Mouse (Mus musculus) frontal cortex, postnatal 36 days (tissue): ENCODE measurements around the gene Cox15.
A peak's percentile ranks its signal among the peaks of the same experiment; 100 is the strongest.

ENCODE experiments used
- DNase-seq, 2 experiments: peaks; one replicate each; pipeline ENCODE4 v3.0.0; 2022; ENCODE audit warnings: low spot score in 2 of 2

Cox15 gene

DNA sequence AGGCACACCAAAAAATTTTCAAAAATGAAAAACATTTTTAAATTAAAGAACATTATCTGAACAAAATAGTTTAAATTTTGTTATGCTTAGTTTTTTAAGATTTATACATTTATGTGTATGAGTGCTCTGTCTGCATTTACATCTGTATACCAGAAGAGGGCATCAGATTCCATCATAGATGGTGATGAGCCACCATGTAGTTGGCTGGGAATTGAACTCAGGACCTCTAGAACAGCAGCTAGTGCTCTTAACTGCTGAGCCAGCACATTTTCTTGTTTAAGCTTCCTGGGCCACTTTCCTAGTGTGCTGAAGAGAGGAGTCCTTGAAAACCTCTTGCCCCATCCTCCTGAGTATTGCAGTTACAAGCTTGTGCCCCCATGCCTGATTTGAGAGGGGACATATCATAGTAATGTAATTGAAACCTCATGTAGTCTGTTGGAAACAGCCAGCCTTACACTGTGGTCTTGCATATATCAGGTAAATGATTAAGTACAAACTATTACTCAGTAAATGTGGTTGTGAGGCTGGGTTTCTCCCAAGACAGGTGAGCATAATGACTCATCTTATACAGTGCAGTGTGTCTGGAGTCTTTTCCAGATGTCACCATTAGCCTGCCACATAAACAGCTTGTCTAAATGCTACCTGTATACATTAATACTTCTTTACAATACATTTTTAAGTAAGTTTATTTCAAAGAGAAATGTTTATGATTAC lies 8.9 kb upstream of the Cox15 start:
- no peak for DNase-seq

DNA sequence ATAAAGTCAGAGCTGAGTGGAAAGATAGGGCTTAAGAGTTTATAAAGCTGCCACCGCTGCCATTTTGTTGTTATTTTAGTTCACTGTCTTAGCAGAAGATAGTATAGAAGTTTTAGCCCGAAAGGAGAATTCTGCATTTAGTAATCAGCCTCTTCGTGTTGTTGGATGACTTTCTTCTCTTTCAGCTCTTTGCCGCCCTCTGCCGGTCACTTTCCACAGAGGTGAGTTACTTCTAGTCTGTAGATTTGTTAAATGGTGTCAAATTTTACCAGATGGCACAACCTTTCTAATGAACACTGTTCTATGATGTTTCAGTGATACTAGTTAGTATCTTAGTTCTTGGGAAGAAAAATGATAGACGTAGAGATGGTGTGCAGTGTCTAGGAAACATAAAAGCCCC lies 7.7 kb upstream of the Cox15 start:
- peak; percentile 53 to 57 for DNase-seq

DNA sequence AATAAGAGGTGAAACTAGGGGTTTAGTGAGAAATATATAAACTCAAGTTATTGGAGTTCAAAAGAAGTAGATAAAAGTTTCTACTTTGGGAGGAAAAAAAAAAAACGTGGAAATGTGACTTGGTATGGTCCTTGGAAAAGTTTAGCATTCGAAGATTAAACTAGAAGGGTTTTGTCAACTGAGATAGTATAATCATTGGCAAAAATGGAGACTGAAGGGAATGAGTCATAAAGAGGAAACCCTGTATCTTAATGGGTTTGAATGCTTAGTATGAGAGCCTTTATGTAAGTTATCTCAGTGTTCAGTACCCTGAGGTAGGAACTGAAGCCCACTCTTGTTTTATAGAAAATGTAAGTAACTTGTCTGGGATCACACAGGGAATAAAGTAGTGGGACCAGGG lies 2.1 kb upstream of the Cox15 start:
- DNase-seq: no peak

DNA sequence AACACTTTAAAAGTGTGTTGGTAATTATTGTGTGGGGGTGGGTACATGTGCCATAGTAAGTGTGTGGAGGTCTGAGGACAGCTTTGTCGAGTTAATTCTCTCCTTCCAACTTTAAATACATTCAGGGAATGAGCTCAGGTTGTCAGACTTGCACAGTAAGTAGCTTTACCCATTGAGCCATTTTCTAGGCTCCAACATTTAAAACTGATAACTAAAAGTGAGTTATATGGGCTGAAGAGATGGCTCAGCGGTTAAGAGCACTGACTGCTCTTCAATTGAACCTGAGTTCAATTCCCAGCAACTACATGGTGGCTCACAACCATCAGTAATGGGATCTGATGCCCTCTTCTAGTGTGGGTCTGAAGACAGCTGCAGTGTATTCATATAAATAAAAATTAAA lies 1.4 kb upstream of the Cox15 start:
- no peak for DNase-seq

DNA sequence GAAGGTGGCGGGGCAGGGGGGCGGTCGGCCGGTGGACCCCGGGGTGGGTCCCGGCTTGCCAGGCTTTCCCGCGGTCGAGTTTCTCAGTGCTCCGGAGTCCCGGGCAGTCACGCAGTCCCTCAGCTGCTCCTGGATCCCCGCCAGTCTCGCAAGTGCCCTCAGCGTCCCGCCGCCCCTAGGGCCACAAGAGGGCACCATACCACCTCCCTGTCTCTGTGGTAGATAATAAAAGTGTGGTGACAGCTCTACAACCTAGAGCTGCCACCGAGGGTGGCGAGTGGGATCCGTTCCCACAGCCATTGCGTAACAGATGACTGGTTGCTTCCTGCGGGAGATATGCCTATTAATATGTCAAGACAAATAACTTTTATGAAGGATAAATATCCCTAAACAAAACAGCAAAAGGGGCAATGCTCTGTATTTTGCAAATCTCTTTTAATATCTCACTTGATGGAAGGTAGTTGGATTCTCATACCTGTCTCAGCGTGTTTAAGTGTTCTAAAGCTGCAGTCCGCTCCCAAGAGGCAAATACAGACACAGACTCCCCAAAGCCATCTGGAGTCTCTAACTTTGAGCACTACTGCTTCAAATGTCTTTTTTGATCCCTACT lies 531 bp upstream of the Cox15 start:
- peak; percentile 85 to 87 for DNase-seq

DNA sequence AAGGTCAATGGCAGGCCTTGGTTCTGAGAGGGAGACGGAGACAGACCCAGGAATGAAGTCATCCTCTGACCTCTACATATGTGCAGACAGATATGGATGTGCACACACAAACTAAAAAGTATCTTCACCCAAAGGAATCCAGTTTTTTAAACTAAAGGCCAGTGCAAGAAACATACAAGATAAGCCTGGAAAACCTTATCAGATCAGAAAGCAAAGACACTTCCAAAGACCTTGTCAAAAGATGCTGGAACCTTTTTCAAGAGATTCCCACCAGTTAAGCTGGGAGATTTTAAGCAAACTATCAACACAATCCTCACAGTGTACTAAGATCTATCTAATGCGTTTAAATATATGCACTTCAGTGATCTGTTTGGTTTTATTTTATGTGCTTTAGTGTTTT lies 2.8 kb downstream of the Cox15 start:
- no peak for DNase-seq

DNA sequence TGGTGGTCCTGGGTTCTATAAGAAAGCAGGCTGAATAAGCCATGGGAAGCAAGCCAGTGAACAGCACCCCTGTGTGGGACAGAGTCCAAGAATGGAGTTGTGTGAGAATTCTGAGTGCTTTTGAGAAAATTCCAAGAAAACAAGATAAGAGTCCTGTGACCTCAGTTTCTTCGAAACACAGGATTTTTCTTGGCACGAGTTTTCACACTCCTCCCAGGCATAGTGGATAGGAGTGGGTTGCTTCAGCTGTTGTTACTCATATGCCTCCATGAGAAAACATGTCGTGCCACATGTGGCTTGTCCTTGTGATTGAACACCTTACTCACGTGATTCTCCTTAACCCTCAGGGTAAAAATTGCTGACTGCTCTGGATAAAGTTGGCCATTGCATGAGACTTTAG lies 4.9 kb downstream of the Cox15 start:
- DNase-seq: no peak

DNA sequence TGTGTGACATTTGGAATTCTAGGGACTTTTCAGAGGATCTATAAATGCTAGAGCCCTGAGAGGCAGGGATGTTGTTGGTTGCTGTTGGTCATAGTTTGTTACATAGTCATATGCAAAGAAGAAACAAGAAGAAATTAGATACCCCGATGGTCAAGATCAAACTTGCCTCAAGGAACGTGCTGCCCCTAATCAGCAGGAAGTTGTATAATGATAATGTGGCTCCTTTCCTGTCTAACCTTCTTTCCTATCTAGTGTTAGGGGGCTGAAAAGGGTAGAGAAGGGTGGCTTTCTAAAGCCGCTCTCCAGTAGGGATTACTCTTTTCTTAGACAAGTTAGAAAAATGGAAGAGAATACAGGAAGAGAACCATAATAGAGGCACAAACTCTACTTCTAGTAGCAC lies 7.1 kb downstream of the Cox15 start:
- DNase-seq: no peak

DNA sequence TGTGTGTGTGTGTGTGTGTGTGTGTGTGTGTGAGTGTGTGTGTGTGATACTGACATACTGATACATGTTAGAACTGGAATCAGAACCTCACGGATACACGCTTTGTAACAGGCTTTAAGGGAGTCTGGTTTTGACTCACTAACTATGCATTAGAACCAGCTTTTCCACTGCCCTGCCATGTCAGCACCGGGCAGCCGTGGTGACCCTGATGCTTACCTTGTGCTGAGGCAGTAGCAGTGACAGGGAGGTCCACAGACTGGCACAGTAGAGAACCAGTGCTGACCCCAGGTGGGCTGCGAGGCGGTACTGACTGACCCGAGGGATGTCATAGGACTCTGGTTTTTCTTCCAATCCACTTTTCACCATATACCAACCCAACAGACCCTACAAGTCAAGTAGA lies 9.4 kb downstream of the Cox15 start:
- no peak for DNase-seq

DNA sequence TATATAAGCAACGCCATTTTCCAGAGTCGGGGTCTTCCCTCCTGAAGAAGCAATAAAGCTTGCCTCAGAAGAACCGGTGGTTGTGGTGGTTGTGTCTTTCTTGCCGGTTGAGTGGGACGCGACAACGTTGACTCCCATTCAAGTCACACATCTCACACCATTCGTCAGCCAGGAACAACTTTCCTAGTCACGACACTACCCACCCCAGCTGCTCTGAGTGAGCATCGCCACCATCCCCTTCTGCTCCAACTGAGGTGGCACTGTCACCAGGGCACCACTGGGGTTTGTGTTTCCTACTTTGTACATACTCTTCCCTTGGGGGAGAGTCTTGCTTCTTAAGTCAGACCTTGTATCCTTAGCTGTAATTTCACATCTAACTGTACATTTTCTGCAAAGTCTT lies 14.4 kb downstream of the Cox15 start:
- DNase-seq: no peak

DNA sequence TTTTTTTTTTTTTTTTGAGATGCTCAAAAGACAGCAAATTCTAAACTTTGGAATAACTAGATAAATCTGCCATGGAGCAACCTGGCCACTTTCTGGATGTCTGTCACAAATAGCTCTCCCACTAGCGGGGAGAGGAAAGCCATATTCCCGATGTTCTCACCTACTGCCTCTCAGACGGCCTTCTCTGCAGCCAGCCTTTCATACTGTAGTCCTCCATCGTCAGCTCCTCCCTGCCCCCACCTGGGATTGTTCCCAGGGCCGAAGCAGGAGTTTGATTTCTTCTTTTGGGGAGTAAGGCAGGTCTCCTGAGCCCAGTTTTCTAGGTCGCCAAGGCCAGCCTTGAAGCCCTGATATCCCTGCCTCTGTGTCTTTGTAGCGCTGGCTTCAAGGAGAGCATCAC lies 21.6 kb downstream of the Cox15 start:
- DNase-seq: no peak

DNA sequence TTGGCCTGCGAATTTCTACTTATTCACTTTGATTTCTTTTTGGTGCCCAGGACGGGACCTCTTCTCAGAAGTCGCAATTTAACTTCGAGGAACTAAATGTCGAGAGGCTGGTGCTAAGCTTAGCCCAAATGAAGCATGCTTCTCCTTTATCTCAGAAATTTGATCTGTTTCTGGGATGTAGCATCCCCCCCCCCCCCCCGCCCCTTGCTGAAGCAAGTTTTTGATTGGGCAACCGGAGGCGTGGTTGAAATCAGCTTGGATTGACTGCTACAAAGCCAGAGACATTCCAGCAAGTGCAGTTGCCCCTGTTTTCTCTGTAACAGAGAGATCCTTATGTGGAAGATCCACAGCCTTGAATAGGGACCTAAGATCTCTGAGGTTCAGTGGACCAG lies 22.8 kb downstream of the Cox15 start:
- DNase-seq: no peak

DNA sequence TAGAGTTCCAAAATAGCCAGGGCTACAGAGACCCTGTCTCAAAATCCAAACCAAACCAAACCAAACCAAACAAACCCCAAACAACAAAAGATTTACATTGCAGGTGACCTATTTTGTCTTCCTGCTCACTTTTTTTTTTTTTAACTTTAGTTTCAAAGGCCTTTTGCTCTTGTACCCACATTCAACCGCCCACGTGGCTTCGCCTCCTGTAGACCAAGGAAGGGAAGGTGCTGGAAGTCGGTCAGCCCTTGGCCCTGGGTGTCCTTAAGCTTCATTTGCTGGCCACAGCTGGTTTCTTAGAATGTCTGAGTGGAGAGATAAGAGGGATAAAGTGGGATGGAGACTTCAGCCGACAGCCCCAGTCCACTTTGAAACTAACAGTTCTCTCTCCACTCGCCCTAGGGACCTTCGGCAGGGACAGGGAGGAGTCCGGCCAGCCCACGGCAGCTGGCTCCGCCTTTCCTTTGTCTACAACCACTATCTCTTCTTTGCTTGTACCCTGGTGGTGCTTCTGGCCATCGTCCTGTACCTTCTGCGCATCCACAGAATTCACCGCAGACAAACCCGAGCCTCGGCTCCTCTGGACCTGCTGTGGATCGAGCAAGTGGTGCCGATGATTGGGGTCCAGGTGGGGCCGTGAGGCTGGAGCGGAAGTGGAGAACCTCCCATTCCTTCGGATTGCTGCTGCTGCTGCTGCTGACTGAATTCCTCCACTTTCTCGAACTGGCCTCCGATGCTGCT lies 23.3 kb downstream of the Cox15 start:
- no peak for DNase-seq

DNA sequence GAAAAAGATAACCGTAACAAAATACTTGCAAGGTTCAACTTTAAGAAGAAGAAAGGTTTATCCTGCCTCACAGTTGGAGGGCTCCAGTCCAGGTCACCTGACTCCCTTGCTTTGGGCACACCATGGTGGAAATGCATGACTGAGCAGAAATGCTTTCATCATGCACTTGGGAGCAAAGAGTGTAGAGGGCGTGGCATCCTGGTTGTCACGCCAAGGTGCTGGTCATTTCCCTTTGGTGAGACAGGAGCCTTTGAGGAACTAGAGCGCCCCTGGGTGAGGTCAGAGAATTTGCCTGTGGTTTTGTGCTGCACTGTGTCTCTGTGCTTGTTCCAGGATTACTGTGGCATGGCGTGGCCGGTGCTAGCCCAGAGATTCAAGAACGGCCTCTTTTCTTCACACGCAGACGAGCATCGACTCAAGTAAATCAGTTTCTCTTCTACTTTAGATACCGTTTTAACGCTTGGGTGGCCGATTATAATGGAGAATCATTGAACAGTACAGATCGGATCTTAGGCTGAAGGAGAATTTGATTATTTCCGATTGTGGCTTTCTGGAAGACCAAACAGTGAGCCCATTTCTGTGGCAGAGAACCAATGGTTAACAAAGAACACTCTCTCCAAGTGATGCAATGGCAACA lies 26.2 kb downstream of the Cox15 start:
- DNase-seq: no peak

DNA sequence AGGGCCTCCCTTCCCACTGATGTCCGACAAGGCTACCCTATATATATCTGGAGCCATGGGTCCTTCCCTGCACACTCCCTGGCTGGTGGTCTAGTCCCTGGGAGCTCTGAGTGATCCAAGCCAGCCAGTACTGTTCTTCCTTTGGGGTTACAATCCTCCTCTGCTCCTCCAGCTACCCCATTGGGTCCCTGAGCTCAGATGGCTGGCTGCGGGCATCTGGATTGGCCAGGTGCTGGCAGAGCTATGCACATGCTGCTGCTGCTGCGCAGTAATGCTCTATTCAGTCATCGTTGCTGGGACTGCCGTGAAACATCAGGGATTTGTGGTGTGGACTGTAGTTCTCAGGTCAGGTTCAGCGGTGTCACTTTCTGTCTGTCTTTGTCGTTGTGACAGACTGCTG lies 28.0 kb downstream of the Cox15 start:
- DNase-seq: no peak

DNA sequence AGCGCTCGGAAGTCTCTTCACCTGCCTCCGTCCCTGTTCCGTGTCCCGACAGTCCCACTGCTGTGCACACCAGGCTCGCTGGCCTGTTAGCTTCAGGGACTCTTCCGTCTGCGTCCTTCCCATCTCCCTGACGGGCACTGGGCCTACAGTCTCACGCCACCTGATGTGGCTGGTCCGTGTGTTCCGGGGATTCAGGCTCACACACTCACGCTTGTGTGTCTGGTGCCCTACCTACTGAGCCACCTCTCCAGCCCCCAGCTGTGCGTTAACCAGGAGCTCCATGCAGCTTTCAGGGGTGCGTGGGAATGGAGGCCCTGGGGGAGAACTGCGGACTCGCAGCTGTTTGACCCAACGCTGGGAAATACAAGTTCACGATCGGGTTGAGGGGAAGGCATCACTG lies 28.6 kb downstream of the Cox15 start:
- DNase-seq: no peak

DNA sequence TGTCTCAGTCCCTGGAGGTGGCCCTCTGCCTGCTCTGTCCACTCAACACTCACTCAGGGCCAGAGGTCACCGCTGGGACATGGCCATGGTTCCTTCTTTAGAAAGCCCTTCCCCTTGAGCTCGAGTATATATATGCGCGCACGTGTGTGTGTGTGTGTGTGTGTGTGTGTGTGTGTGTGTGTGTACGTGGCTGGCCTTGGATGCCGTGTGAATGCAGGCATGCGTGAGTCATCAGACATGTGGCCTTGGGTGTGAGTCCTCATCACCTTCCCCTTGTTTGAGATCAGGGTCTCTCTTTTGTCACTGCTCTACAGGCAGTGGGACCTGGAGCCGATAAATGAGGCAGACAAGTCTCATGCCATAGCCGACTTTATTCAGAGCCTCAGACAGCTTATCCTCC lies 29.3 kb downstream of the Cox15 start:
- DNase-seq: no peak

DNA sequence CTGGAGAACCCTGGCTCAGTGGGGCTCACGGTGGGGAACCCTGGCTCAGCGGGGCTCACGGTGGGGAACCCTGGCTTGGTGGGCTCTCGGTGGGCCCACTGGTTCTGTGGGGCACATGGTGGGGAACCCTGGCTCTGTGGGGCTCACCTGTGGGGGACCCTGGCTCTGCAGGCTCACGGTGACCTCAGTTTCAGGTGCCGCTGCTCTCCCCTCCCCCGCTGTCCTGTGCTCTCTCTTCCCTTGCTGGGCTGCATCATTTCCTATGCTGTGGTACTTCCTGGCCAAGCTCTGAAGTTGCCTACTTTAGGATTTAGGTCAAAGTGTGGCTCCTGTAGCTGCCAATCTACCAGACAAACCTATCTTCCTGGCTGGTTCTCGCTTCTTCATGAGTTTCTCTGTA lies 29.9 kb downstream of the Cox15 start:
- DNase-seq: no peak

DNA sequence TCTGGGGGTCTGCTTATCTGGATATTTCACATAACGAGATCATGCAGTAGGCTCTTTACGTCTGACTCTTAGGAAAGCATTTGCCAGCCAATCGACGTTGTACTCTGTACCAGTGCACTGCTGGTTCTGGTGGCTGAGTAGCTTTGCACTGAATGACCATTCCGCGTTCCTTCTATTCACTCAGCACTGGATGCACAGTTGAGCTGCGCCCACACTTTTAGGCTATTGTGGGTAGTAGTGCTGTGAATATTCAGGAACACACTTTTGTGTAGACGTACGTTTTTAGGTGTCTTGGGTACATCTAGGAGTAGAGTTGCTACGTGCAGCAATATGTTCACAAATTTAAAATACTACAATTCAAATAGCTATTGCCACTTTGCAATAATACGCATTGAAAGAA lies 32.7 kb downstream of the Cox15 start:
- DNase-seq: no peak

DNA sequence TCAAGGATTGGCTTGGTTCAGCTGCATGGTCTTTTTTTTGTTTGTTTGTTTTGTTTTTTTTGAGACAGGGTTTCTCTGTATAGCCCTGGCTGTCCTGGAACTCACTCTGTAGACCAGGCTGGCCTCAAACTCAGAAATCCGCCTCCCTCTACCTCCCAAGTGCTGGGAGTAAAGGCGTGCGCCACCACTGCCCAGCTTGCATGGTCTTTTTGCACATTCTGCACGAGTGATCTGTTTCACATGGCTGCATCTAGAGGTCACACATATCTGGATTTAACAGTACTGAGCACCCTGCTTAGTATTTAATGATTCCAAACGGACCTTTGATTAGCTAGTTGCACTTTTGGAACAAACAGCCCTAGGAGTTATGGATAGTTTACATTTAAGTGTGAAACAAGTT lies 40.8 kb downstream of the Cox15 start:
- DNase-seq: no peak

DNA sequence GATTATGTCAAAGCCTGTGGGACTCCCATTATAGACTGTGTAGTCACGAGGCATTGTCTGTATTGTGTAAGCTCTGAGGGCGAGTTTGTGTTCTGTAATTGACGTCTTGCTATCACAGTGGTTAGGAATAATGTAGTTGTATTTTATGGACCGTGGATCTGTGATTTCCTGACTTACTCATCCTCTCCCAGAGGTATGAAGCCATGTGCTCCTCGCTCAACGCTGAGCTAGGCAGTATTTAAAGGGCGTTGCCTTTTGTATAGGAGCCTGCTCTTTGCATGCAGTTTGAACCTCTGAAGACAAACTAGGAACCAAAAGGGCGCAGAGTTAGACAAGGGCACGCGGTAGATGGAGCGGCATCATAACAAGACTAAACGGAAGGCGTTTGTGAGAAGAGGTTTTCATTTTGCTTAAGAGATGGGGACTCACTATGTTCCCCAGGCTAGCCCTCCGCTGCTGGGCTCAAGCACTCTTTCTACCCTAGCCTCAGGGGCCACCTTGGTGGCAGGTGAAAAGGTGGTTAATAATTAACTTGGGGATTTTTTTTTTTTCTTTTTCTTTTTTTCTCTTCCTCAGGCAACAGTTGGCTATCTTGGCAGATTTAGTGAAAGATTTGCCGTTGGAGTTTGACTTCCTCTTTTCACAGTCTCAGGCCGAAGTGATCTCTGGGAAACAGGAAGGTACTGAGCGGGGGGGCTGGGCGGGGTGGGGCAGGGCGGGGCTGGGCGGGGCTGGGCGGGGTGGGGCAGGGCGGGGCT lies 41.5 kb downstream of the Cox15 start:
- DNase-seq: no peak

DNA sequence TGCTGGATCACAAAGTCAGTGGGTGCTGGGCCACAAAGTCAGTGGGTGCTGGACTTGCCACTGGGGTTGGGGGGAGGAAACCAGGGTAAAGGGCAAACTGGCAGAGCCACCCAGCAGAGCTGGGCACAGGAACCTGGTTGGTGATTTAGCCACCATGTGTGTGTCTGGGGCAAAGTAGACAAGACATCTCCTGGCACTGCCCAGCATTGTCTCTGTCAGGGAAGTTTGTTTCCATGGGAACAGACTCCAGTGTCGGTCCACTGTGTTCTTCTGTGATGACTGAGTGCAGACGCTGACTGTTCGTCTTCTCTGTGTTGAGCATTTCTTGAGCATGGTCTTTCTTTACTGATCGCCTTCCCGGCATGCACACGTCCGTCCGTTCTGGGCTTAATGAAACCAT lies 43.5 kb downstream of the Cox15 start:
- no peak for DNase-seq
